Mouse (Mus musculus) urinary bladder, postnatal 0 days (tissue): ENCODE results near the gene Olfr279. TPM values are rescaled to one million over a fixed set of nuclear protein-coding genes. Genes with fewer than 3 reads are reported as not detected.

Experiments
- microRNA-seq: library from miRNA; unstranded; fragments of <30 nt; microRNA quantifications from one replicate; pipeline ENCODE4, GENCODE M21; 2016
- polyA plus RNA-seq: library from polyadenylated mRNA; unstranded; fragments of >200 nt; fragmentation: Nextera tagmentation; extraction: Ambion mirVana; gene quantifications from 2 replicates; pipeline ENCODE4 v1.2.1, GENCODE M21; 2015

Olfr279 gene
- polyA plus RNA-seq, result not detected in 2 replicates

GRCm38 (mm10) chr15:98492102-98492501 is at the start of gene Olfr279:
Gene Olfr279, plus strand, starts transcription at chr15:98492402.

GRCm38 (mm10) chr15:98452288-98452687 is 39.9 kb upstream of the Olfr279 start, which contains the start of gene Olfr281:
Gene Olfr281, plus strand, starts transcription at chr15:98452588.

GRCm38 (mm10) chr15:98469596-98469995 is 22.6 kb upstream of the Olfr279 start, which contains the start of gene OR5BS1P:
Gene OR5BS1P, plus strand, starts transcription at chr15:98469896.

GRCm38 (mm10) chr15:98482701-98483100 is 9.5 kb upstream of the Olfr279 start, which contains the start of gene Lalba:
Gene Lalba, minus strand, starts transcription at chr15:98482721.

GRCm38 (mm10) chr15:98533881-98534627 is 41.9 kb downstream of the Olfr279 start, which contains the start of gene Kansl2:
Gene Kansl2, minus strand, starts transcription at chr15:98534264.

Small RNA genes lying within 50 kb of the gene (microRNA-seq; reads per million reads assigned to microRNA genes)
- not detected for gene Mir1291

Other genes with a start within 250 kb of the Olfr279 start
- not detected in 2 replicates for gene H1fnt, start 235.1 kb upstream of the Olfr279 start, polyA plus RNA-seq
- 1.3 and 1.5 TPM in 2 replicates for gene Zfp641, start 196.2 kb upstream of the Olfr279 start, polyA plus RNA-seq
- not detected in 2 replicates for gene Olfr285, start 175.0 kb upstream of the Olfr279 start, polyA plus RNA-seq
- gene Olfr284, start 151.4 kb upstream of the Olfr279 start, polyA plus RNA-seq, result not detected in 2 replicates
- gene Olfr283, start 111.5 kb upstream of the Olfr279 start, polyA plus RNA-seq, result not detected in 2 replicates
- not detected in 2 replicates for gene Olfr282, start 61.2 kb upstream of the Olfr279 start, polyA plus RNA-seq
- not detected in 2 replicates for gene Olfr281, start 39.8 kb upstream of the Olfr279 start, polyA plus RNA-seq
- gene OR5BS1P, start 22.5 kb upstream of the Olfr279 start, polyA plus RNA-seq, result not detected in 2 replicates
- gene Lalba, start 9.7 kb upstream of the Olfr279 start, polyA plus RNA-seq, result not detected in 2 replicates
- gene Kansl2, start 41.9 kb downstream of the Olfr279 start, polyA plus RNA-seq, result 47.3 and 47.6 TPM in 2 replicates
- gene Ccnt1, start 78.5 kb downstream of the Olfr279 start, polyA plus RNA-seq, result 26.1 and 27.2 TPM in 2 replicates
- not detected in 2 replicates for gene 4930415O20Rik, start 78.6 kb downstream of the Olfr279 start, polyA plus RNA-seq
- gene Adcy6, start 117.7 kb downstream of the Olfr279 start, polyA plus RNA-seq, result 5.0 and 5.8 TPM in 2 replicates
- gene Cacnb3, start 138.4 kb downstream of the Olfr279 start, polyA plus RNA-seq, result 17.3 and 20.5 TPM in 2 replicates
- gene Ddx23, start 170.5 kb downstream of the Olfr279 start, polyA plus RNA-seq, result 11.6 and 12.9 TPM in 2 replicates
- 0.63 and 1.3 TPM in 2 replicates for gene Rnd1, start 185.1 kb downstream of the Olfr279 start, polyA plus RNA-seq
- 4.9 and 5.3 TPM in 2 replicates for gene Ccdc65, start 215.8 kb downstream of the Olfr279 start, polyA plus RNA-seq
- 39.2 and 42.9 TPM in 2 replicates for gene Fkbp11, start 235.8 kb downstream of the Olfr279 start, polyA plus RNA-seq